Mouse (Mus musculus) layer of hippocampus, adult 2 months (tissue): ENCODE measurements at regions not wholly inside any gene's neighbourhood (a gene's known extent, or its start where the extent isn't known, plus 50 kb on each side); places are given as distances from the start of the nearest gene placed in this dataset.
A peak's percentile ranks its signal among the peaks of the same experiment; 100 is the strongest.

Experiments used
- DNase-seq, 2 experiments: peaks; one replicate each; pipeline ENCODE4 v3.0.0; 2022; ENCODE audit warnings: low spot score in 2 of 2
- H3K27ac ChIP-seq: fragments of 200-600 bp; 2 replicates; pipeline ENCODE4 v1.8.1; 2022
- H3K4me3 ChIP-seq: fragments of 200-600 bp; 2 replicates; pipeline ENCODE4 v1.8.1; 2022; ENCODE audit warnings: mild to moderate bottlenecking
- CTCF ChIP-seq: fragments of 200-600 bp; conservative IDR thresholded peaks from 2 replicates; pipeline ENCODE4 v1.8.1; 2022; ENCODE audit warnings: antibody characterized with exemption, mild to moderate bottlenecking, moderate library complexity

- H3K27ac ChIP-seq: no peak overlapping the region
- H3K4me3 ChIP-seq: no peak overlapping the region
- TF ChIP-seq CTCF: no peak
- no peak for DNase-seq
Measured at GRCm38 (mm10) chr7:50993707-50994106, 394.7 kb downstream of the 4933405O20Rik start.

- DNase-seq: peak in 1 of 2 experiments; percentile 0
- no peak overlapping the region for H3K27ac ChIP-seq
- no peak for TF ChIP-seq CTCF
Measured at GRCm38 (mm10) chr7:51041899-51042667, 443.1 kb downstream of the 4933405O20Rik start.

DNA sequence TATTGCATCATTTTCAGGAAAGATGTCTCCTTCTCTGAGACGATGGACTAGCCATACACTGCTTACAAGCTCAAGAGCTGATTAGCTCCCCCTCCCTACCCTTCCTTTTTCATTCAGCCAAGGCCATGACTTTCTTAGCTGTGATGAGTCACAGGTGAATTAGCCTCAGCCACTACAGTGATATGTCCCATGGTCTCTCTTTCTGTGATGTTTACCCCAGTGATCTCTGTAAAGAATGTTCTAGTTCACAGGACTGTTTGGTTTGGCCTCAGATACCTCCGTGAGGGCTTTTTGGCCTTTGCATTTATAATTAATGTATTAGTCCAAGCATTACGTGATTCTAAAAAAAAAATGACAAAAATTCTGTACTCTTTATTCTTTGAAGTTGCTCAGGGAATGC, 452.5 kb downstream of the 4933405O20Rik start:
- no peak overlapping the region for H3K4me3 ChIP-seq
- H3K27ac ChIP-seq: no peak overlapping the region
- DNase-seq: no peak
- TF ChIP-seq CTCF: no peak

More at GRCm38 (mm10) chr7:51041899-51042667, 443.1 kb downstream of the 4933405O20Rik start:
- H3K4me3 ChIP-seq: no peak overlapping the region

- TF ChIP-seq CTCF: no peak
- no peak for DNase-seq
- Histone ChIP-seq H3K27ac (no peak overlapping the region), H3K4me3 (no peak overlapping the region)
Measured at GRCm38 (mm10) chr7:51068376-51068775, 442.5 kb upstream of the Ano5 start.

GRCm38 (mm10) chr7:51093774-51094173, 417.1 kb upstream of the Ano5 start:
- H3K4me3 ChIP-seq: no peak overlapping the region
- no peak for TF ChIP-seq CTCF
- DNase-seq: peak in 1 of 2 experiments; percentile 1
- H3K27ac ChIP-seq: no peak overlapping the region

DNA sequence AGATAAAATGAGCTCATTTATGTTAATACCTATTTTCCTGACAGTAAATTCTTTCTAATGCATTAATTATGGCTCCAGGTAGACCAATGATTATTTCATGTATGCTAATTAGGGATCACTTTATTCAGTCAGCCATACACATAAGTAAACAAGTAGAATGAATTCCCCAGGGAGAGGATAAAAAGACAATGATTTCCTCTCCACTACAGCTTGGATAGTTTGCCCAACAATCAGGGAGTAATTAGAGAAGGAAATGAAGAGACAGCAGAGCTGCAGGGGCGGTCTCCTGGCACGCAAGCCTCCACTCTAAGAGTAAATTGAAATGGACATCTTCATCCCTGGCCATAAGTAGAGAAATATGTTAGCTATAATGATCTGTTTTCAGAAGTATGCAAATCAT, 409.7 kb upstream of the Ano5 start:
- H3K27ac ChIP-seq: no peak overlapping the region
- no peak for DNase-seq
- no peak for TF ChIP-seq CTCF
- H3K4me3 ChIP-seq: no peak overlapping the region

GRCm38 (mm10) chr7:51140796-51141195, 370.0 kb upstream of the Ano5 start:
- DNase-seq: no peak
- Histone ChIP-seq H3K4me3 (no peak overlapping the region), H3K27ac (no peak overlapping the region)
- TF ChIP-seq CTCF: no peak

- no peak overlapping the region for H3K27ac ChIP-seq
- TF ChIP-seq CTCF: no peak
- DNase-seq: no peak
- H3K4me3 ChIP-seq: no peak overlapping the region
Measured at GRCm38 (mm10) chr7:51175211-51175610, 335.6 kb upstream of the Ano5 start.

DNA sequence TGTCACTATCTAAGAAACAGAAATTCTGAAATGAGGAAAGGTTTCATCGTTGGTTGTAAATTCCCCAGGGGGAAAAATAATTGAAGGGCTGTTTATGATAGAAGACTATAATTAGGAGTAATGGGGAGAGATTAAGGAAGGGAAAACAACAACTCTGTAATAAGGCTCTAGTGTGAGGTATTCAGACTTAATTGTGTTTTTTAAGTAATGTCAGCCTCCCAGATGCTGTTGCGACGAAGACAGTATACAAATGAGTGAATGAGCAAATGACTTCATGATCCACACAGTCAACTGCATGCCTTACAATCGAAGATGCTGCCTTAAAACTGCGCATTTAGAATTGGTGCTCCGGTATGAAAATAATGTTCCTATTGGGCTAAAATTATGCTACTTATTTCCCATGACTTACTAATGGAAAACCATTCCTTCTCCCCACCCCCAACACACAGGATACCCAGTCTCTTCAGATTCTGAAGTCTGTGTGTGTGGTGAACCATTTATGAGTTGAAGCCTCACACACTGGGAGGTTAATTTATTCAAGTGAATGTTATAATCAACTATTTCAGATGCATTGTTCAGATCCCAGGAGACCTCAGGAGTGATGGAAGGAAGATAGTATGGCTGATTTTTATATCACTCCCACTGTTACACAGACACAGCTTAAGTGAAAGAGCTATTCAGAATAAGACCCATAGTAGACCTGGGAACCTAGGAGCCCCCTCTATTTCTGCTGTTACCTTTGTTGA, 295.2 kb upstream of the Ano5 start:
- Histone ChIP-seq H3K27ac (no peak overlapping the region), H3K4me3 (no peak overlapping the region)
- no peak for DNase-seq
- no peak for TF ChIP-seq CTCF

DNA sequence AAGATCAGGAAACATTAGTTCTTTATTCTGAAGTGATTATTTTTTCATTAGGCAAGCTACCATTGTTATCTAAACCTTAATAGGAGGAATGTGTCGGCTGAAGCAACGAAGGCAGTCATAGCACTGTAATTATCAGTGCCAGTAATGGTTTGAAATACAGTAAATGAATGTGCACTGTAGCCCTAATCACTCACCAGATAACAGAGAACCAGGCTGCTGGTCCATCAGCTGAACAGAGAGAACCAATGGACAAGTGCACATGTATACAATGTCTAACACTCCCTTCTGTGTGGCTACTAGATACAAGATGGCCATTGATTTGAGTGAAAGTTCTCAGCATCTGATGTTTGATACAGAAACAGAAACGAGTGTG, 294.6 kb upstream of the Ano5 start:
- H3K27ac ChIP-seq: no peak overlapping the region
- no peak for TF ChIP-seq CTCF
- no peak for DNase-seq
- H3K4me3 ChIP-seq: no peak overlapping the region

- no peak for DNase-seq
- TF ChIP-seq CTCF: no peak
- no peak overlapping the region for H3K4me3 ChIP-seq
- no peak overlapping the region for H3K27ac ChIP-seq
Measured at GRCm38 (mm10) chr7:51221351-51221750, 289.5 kb upstream of the Ano5 start.

DNA sequence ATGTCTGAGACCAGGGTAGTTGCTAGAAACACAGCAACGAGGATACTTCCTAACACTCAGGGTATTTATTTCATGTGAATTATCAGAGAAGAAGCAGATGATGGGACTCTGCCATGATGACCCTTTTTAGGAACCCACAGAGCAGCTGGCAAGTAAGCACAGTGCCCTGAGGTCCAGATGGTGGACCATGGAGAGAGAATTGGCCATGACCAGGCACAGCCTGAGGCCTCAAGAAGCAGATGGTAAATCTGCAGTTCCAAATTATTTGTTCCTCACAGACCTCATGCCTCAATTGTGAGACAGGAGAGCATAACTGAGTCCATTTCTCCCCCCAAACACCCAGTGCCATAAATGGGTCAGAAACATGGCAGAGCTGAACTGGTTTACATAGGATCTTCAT, 289.0 kb upstream of the Ano5 start:
- H3K4me3 ChIP-seq: no peak overlapping the region
- no peak overlapping the region for H3K27ac ChIP-seq
- no peak for DNase-seq
- no peak for TF ChIP-seq CTCF

DNA sequence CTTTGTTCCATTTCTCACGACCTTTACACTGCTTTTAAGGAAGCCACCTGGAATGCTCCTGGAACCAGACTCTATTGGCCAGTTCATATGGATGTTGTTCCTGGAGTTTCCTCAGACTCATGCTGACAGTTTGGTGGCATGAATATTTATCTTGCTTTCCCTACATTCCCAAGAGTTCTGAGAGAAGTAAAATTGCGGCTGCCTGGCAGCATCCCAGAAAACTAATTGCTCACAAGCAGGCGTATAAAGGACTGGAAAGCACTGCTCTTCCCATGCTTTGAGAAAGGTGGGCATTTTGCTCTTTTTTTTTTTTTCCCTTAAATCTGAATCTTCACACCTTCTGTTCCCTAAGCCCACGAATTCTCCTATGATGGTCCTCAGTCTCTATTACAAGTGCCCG, 283.7 kb upstream of the Ano5 start:
- Histone ChIP-seq H3K4me3 (no peak overlapping the region), H3K27ac (no peak overlapping the region)
- TF ChIP-seq CTCF: no peak
- peak; percentile 8 to 17 for DNase-seq

- Histone ChIP-seq H3K4me3 (no peak overlapping the region), H3K27ac (no peak overlapping the region)
- no peak for TF ChIP-seq CTCF
- DNase-seq: no peak
Measured at GRCm38 (mm10) chr7:51234616-51235015, 276.2 kb upstream of the Ano5 start.
